Mouse (Mus musculus): ENCODE data around the gene Als2. TPM values are rescaled to one million over a fixed set of nuclear protein-coding genes. Genes with fewer than 3 reads are reported as not detected.

Gene Als2
- polyA plus RNA-seq, 1 experiment = 6.0 TPM

DNA sequence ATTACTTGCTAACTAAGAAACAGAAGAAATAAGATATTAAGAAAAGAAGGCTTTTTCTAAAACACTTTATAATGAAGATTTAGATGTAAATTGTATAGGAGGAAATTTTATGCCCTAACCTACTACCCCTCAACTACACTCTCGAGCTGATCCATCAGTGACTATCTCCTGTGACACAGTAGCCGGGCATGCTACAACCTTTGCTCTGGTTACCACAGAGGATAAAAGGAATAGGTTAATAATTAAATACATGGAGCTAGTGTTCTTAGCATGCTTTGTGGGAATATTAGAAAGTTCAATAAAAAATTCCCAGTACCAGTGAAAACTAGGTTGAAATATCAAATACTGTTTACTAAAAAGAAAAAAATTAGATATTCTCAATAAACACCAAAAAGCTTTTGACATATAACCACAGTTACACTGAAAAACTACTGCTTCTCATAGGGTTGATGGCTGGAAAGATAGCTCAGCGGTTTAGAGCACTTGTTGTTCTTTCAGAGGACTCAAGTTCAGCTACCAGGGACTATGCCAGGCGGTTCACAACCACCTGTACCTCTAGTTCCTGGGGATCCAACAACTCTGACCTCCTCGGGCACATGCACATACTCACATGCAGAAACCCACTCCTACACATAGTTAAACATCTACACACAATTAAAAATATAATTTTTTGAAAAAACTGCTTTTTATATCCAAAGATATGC, 24.8 kb downstream of the Als2 start:
- no peak for DNase-seq (ENCODE audit: low read depth)

DNA sequence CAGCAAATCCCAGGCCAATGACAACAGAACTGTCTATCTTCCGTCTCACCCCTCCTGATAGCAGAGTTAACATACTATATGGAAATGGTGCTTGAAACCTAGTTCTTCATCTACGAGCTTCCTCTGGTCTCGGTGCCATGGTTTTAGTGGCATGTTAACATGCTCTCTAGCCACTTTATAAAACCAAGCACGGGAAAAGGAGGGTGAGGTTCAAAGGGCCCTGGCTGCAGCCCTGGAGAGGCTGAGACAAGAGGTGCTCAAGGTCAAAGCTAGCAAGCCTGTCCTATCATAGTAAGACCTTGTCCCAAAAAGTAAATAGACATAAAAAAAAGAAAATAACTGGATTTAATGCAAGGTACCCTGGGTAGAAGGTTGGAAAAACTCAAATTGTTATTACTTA, 25.4 kb downstream of the Als2 start:
- no peak for DNase-seq (ENCODE audit: low read depth)

DNA sequence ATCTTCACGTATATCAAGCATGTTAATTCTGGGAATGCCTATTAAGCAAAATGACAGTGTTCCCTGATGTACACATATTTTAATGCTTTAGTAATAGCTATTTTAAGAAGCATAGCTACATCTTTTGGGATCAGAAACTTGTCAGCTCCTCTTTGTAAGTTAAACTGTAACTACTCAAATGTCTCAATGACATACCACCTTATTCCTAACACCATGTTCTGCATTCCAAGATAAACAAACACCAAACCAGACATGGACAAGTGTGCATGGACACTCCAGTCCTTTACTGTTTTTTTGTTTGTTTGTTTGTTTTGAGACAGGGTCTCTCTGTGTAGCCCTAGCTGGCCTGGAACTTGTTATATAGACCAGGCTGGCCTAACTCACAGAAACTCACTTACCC, 28.7 kb downstream of the Als2 start:
- DNase-seq (ENCODE audit: low read depth) = no peak

DNA sequence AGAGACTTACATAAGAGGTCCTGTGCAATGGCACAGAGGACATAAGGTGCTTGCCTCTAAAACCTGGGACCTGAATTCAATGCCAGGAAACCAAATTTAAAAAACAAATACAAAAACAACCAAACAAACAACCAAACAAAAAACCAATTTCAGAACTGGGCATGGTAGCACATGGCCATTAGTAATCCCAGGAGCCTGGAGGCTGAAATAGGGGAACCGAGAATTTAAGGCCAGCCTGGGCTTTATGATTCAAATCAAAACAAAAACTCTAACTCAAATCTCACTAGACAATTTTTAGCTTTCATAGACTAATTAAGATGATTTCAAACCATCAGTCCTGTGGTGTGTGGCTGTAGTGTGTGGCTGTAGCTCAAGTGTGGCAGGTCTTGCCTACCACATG, 32.5 kb downstream of the Als2 start:
- no peak for DNase-seq (ENCODE audit: low read depth)

DNA sequence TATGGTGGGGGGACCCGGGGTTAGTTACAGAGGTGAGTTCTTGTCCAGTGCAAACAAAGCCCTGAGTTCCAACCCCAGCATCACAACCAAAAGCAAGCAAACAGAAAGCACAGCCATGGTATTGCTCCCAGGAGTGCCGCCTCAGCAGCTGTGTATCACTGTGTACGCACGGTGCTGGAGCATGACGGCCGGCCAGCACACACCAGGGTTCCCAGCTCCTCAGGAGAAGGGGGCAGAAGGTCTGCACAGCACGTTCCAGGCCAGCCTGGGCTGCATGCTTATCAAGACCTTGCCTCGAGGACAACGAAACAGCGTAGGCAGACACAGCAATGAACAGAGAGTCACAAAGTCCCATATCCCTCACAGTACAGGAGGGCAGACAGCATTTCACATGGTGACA, 34.7 kb downstream of the Als2 start:
- no peak for DNase-seq (ENCODE audit: low read depth)

DNA sequence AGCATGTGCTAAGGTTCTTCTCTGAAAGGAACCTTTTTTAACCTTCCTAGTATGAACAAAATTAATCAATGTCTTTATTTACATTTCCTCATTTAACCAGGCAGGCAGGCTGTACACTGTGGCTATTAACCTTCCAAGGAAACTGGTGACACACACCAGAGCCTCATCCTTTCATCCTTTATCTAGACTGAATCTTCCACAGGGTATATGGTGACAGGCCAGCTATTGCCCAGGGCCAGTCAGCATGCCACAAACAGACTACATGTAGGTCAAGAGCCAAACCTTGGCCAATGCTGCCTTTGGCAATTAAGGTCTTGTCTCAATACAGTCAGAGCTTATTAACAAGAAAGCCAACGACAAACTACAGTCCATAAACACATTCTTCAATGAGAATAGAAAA, 35.5 kb downstream of the Als2 start:
- DNase-seq (ENCODE audit: low read depth) = no peak

DNA sequence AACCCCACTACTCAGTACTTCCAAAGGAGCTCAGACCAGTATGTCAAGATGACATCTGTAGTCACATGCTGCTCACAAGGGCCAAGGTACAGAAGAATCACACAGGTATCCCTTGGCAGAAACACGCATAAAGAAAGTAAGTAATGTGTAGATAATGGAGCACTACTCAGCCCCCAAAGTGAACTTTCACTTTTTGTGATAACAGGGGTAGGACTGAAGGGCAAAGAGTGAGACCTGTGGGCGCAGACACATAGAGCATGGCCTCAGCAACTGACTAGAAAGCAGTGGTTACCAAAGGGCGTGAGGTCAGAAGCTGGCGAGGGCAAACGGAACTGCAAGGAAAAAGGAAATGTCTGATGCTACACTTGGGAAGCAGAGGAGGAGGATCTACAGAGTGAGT, 36.1 kb downstream of the Als2 start:
- DNase-seq (ENCODE audit: low read depth) = no peak

DNA sequence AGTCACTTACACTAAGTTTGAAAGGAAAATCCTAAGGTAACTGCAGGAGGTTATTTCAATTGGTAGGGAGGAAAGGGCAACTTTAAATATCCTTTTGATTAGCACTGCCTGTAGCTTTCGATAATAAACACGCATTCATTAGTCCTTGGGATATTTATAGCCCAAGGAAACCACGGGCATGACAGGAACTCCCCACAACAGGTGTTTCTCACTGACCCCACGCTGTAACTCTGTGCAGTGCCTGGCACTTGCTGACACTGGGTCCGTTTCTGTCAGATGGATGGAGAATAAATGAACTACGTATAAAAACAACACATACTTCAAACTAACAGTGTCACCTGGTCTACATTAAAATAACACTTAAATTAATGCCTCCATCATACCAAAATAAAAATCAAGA, 42.1 kb downstream of the Als2 start:
- no peak for DNase-seq (ENCODE audit: low read depth)

DNA sequence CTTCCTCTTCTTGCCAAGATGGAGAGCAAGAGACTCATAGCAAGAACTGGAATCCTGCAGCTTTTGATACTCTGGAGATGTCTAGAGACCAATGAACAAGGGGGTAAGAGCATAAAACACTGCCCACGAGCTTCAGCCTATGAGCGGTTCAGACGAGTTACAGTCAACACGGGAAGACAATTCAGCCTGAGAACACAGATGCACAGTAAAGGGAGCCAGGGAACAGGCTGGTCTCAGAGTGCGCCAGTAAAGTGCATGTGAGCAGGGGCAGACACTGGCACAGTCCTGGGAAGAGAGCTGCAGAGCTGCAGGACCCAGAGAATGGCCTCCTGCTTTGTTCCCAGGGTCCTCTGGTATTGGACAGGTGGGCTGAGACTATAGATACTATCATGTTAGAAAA, 49.2 kb downstream of the Als2 start:
- no peak for DNase-seq (ENCODE audit: low read depth)

DNA sequence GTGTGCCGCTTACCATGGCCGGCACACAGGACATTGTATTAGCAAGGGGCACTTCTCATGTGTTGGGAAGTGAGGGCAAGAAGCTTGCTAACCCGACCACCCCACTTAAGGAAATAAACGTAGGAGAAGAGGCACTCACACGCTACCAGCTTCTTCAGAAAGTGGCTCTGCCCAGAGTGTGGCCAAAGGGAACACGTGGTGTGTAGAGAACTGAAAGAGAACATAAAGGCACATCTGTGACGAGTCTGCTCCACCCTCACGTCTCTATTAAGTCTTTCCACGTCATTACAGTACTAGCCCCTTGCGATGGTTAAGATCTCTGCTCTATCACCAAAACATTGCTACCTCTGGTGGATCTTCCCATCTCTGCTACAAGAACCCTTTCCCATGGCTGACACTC, 50.7 kb downstream of the Als2 start:
- no peak for DNase-seq (ENCODE audit: low read depth)

DNA sequence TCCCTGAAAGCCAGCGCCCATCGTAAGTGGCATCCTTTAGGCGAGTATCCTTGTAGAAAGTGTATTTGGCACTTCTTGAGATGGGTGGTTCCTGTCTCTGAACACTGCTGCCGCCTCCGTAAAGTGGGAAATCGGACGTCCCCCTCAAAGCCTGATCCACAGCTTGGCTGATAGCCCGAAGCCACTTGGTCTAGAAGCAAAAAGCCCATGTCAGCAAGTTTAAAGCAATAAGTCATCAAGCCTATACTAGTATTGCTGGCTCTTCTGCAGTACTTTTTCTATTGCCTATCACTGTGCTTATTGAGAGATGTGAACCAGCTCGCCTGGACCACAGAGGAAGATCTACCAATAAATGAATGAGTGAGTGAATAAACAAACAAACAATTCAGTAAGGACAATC, 51.6 kb downstream of the Als2 start:
- no peak for DNase-seq (ENCODE audit: low read depth)

DNA sequence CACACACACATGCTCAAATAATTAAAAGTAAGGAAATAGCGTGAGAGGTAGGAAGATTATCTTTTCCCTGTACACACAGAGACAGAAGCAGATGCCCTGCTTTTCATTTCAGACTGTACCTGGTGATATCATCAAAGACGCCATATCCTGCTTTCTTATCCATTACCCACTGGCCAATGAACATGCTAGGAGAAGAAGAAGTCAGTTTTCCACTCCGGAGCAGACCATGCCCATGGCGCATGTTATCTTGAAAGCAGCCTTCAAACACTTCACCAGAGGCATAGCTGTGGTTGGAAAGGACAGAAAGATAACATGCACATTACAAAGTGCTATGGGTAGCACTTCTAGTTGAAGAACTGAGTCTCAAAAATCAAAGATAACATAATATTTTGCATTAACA, 54.0 kb downstream of the Als2 start:
- DNase-seq (ENCODE audit: low read depth) = no peak

DNA sequence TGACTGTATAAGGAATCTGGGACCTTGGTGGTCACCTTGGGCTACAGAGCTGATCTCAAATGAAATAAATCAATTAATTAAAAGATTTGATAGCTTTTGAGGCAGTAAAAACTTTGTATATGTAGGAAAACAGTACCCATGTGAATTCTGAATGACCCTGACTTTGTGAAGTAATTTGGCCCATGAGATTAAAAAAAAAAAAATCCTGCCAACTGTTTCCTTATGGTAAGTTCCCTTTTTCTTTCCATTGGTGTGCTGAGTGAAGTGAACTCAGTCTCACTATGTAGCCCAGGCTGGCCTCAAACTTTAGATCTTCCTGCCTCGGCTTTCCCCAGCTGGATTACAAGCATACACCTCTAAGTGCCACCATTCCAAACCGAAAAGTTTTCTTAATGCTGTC, 54.7 kb downstream of the Als2 start:
- DNase-seq (ENCODE audit: low read depth) = no peak

DNA sequence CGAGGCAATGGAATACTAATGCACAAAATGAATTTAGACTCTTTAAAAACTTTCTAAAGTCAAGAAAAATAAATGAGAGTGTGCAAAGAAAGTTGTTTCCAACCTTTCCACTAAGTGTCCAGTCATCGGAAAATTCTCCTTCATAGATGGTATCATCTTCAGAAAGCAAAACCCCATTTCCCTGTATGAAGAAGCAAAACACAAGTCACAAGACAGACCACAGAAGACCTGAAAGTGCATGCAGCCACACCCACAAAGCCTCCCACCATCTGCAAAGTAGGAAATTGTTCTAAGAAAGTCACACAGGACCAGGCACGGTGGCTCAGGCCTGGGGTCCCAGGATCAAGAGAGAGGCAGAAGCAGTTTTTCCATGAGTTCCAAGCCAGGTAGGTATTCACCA, 57.0 kb downstream of the Als2 start:
- no peak for DNase-seq (ENCODE audit: low read depth)

DNA sequence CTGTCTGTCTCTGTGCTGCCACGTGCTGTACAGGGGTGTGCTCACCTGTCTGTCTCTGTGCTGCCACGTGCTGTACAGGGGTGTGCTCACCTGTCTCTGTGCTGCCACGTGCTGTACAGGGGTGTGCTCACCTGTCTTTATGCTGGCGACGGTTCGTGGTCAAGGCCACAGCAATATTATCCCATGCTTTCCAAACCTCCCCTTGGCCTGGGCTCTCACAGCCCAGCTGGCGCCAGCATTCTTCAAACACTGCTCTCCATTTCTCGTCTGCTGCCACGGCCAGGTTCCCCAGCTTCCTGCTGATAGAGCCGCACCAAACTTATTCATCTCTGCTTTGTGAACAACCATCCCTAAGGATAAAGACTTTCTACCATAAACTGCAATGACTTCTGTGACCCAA, 58.6 kb downstream of the Als2 start:
- DNase-seq (ENCODE audit: low read depth) = no peak

DNA sequence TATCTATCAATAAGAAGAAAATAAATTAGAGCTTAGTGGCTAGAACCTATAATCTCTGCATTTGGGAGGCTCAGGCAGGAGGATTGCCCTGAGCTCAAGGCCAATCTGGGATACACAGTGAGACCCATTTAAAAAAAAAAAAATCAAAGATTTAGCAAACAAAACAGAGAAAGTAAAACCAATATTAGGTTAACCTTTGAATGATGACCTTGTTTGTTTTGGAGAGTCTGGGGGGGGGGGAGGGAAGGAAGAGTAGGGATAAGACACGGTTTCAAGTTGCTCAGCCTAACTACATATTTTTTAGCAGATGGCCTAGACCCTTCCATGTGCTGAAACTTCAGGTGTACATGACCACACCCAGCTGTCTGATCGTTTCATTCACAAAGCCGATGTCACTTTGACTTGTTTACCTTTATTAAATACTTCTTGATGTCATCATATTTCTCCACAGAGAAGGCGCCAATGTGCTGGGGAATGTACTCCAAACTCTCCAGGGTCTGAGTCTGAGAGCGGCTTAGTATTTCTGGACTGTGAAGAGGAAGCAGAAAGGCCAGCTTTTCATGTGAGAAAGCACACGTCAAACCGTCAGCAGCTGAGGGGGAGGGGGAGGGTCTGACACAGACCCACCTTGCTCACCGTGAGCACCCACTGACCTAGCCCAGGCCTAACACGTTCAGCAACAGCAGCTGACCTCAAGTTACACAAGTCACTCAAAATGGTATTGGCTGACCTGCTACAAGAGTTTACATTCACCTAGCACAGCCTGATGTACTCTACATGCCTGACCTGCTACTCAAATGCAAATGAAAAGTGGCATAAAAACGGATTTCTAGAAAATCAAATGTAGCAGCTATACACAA, 62.3 kb downstream of the Als2 start:
- no peak for DNase-seq (ENCODE audit: low read depth)

DNA sequence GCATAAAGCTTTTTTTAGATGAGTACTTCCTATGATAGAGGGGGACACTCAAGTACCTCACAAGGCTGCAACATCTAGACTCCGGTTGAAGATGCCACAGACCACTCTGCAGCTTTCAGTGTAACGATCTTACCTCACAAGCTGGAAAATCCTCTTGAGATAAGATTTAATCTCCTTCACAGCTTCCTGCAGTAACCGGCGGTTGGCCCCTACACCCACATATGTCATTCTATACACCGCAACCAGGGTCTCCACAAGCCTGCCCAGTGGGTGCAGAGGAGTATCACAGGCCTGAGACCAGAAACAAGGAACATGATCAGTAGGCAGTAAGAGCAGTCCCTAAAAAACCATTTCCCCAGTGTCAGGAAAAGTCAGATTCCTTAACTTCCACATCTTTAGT, 64.0 kb downstream of the Als2 start:
- no peak for DNase-seq (ENCODE audit: low read depth)

DNA sequence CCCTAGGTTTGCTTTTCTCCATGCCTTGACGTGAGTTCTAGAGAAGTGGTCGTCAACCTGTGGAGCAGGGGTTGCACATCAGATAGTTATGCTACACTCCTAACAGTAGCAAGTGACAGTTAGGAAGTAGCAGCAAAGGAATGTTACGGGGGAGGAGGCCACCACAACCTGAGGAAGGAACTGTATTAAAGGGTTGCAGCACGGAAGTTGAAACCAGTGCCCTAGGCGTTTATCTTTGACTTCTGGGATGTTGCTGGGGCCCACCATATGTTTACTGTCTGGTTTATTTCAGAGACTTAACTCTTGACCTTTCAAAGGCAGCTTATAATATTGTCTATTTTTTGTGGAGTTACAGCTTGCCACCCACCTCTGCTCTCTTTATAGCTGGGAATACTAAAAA, 65.2 kb downstream of the Als2 start:
- no peak for DNase-seq (ENCODE audit: low read depth)

DNA sequence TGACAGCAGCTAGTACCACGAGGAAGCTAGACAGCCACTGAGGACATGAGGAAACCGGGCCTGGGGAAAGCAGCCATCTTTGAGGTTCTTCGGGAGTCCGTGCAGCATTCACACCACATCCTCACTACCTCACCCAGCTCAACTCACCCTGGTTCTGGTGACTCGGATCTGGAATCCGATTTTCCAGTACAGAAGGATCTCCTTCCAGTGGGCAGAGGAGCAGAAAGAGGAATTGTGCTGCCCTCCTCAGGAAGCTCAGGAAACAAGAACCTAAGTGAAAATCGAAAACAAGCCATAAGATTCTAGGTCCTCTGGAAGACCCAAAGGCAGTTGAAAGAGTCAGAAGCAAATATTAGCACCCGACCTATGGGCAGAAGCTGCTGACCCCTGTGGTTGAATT, 66.7 kb downstream of the Als2 start:
- no peak for DNase-seq (ENCODE audit: low read depth)

DNA sequence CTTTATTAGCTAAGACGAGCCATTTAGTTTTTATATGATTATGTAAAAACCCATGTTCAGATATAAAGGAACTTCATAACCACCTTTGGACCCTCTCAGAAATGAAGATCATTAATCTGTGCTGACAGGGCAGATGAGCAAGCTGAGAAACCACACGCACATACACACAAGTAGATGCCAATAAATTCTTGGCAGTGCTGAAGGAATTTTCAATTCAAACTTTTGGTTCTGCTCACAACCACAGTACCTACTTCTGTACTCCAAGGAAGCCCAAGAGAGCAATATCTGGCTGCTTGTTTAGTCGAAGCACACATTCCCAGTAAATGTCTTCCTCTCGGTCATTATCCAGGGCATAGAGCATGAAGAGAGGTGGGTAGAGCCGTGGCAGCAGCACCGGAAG, 67.4 kb downstream of the Als2 start:
- no peak for DNase-seq (ENCODE audit: low read depth)

DNA sequence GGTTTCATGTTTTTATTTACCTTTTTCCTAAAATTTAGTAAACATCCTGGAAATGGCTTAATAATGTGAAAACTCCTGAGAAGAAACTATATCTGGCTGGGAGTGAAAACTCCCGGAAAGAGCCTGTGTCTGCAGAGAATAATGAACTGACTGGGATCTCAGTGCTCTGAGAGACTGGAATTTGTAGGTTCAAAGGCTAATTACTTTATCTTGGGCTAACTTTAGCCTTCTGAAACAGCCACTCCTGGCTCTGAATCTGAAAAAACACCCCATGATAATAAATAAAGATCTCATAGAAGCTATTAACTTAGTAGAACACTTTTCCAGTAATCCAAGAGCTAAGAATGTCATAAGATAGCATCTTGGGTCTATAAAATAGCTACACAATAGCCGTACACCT, 68.5 kb downstream of the Als2 start:
- no peak for DNase-seq (ENCODE audit: low read depth)

DNA sequence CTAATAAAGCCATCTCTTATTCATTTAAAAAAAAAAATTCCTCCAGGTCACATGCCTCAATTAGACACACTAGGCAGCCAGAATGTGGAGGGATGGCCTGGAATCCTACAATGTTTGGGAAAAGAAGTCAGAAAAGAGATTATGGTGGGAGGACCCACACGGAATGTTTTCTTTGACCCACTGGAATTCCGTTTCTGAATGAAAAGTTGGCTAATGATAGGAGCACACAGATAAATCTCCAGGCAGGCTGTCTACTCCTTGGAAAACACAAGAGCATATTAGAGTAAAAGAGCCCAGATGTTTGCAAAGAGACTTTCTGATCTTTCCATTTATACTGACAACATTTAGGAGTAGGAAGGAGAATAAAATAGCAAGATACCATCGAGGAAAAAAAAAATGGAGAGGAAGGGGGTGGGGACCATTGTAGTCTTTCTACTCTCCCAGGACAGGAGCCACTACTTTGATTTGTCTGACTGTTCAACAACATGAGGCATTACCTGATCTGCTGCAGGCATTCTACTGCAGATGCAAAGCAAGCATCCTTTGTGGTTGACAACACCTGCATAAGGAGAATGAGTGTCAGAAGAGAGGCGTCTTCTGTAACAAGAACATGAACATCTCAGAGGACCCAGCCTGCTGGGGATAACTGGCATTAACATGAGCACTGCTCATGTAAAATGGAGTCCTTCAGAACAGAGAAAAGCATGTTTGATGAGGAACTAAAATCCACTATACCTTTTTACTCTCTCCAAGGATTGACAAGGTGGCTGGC, 69.2 kb downstream of the Als2 start:
- DNase-seq (ENCODE audit: low read depth) = no peak

Measured in gonadal fat pad, adult 2 months (tissue).